Mouse (Mus musculus): Measurements from ENCODE around the gene Preb. TPM values are rescaled to one million over a fixed set of nuclear protein-coding genes. Genes with fewer than 3 reads are reported as not detected.
A peak's percentile ranks its signal among the peaks of the same experiment; 100 is the strongest.

Preb gene
- total and polyA plus RNA-seq, 3 experiments = 80.3 to 166 (median 84.6) TPM

DNA sequence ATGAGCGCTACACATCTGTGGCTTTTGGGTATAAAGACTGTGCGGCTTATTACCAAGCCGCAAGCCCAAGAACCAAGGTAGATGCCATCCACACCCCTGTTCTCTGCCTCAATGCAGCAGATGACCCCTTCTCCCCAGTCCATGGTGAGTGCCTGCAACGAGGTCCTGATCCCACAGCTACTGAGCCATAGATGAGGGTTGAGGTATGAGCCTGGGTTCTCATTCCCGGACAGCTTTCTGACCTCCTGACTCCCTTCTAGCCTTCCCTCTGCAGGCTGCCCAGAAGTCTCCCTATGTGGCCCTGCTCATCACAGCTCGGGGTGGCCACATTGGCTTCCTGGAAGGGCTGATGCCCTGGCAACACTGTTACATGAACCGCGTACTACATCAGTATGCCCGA is 5.6 kb downstream of the Preb start:
- peaks cover 1% of the 10 kb centered on the region for H3K79me2 ChIP-seq (replicated peaks; ENCODE audit: control insufficient read depth, insufficient read depth, low read length)
- H3K4me3 ChIP-seq = no peak overlapping the region
- H3K36me3 ChIP-seq (ENCODE audit: control insufficient read depth, insufficient read depth, low read length) = peaks cover 13% of the 10 kb centered on the region
- intact Hi-C loops (cut with DNase I) = no loop called here
- no peak overlapping the region for H3K27ac ChIP-seq
- H3K9ac ChIP-seq (ENCODE audit: low read depth, low read length) = no peak overlapping the region
- H3K27me3 ChIP-seq (ENCODE audit: control insufficient read depth, insufficient read depth, low read length) = no peaks in the 10 kb centered on the region
- H3K4me1 ChIP-seq (ENCODE audit: control insufficient read depth, insufficient read depth, low read length) = peaks cover 20% of the 10 kb centered on the region
- no peak for DNase-seq
- TF ChIP-seq CTCF (IDR thresholded peaks at IDR 0.05) (no peak), POLR2A (IDR thresholded peaks at IDR 0.05; ENCODE audit: insufficient read depth, low read depth, low read length) (no peak), EP300 (IDR thresholded peaks at IDR 0.05; ENCODE audit: insufficient read depth, low read depth, low read length) (no peak)
- WGBS = 94% methylated on average over 9 of the region's 9 CpGs

DNA sequence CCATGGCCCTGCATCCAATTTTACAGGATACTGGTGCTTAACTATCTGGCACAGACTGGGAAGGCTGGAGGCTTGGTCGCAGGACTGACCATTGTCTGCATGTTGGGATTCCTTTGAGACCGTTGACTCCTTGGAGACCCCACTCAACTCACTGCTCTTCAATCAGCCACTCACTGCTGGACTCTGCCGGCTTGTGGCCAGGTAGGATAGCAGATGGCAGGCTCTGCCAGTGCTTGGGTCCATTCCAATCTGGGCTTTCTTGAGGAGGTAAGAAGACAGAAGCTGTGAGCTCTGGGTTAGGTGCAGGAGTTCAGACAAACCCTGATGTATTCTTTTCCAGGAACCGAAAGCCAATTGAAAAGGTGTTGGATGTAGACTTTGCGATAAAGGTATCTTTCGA is 6.1 kb downstream of the Preb start:
- H3K79me2 ChIP-seq (replicated peaks; ENCODE audit: control insufficient read depth, insufficient read depth, low read length) = no peaks in the 10 kb centered on the region; the same call in 1 of the 2 replicates
- no peak for DNase-seq
- 92% methylated on average over 6 of the region's 6 CpGs for WGBS
- no peaks in the 10 kb centered on the region for H3K27me3 ChIP-seq (ENCODE audit: control insufficient read depth, insufficient read depth, low read length)
- no peak overlapping the region for H3K4me3 ChIP-seq
- intact Hi-C loops (cut with DNase I) = no loop called here
- no peak overlapping the region for H3K9ac ChIP-seq (ENCODE audit: low read depth, low read length)
- H3K27ac ChIP-seq = no peak overlapping the region
- H3K4me1 ChIP-seq (ENCODE audit: control insufficient read depth, insufficient read depth, low read length) = peaks cover 18% of the 10 kb centered on the region
- no peak for TF ChIP-seq CTCF (IDR thresholded peaks at IDR 0.05)
- peaks cover 13% of the 10 kb centered on the region for H3K36me3 ChIP-seq (ENCODE audit: control insufficient read depth, insufficient read depth, low read length)

DNA sequence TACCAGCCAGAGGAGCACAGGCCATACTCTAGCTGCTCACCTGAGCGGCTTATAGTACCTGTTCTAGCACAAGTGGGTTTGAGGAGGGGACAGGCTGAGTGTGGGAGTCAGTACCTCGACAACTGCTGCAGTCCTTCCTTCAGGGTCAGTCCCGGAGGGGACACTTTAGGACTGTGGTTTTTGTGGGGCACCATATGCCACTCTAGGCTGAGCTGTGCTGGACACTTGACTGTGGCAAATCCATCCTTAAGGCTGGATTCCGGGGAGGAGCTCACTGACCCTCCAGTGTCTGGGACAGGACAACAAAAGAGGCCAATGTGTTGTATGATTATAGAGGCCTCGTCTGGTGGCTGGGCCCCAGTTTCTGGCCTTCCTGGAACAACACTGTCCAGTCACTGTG is 7.6 kb downstream of the Preb start:
- peaks cover 9% of the 10 kb centered on the region for H3K4me1 ChIP-seq (ENCODE audit: control insufficient read depth, insufficient read depth, low read length)
- no peak for DNase-seq
- H3K27me3 ChIP-seq (ENCODE audit: control insufficient read depth, insufficient read depth, low read length) = no peaks in the 10 kb centered on the region
- H3K9ac ChIP-seq (ENCODE audit: low read depth, low read length) = no peak overlapping the region
- no peaks in the 10 kb centered on the region for H3K79me2 ChIP-seq (replicated peaks; ENCODE audit: control insufficient read depth, insufficient read depth, low read length)
- H3K4me3 ChIP-seq = no peak overlapping the region
- 82% methylated on average over 5 of the region's 5 CpGs for WGBS
- TF ChIP-seq CTCF (IDR thresholded peaks at IDR 0.05) (no peak), POLR2A (IDR thresholded peaks at IDR 0.05; ENCODE audit: insufficient read depth, low read depth, low read length) (no peak), EP300 (IDR thresholded peaks at IDR 0.05; ENCODE audit: insufficient read depth, low read depth, low read length) (no peak)
- H3K36me3 ChIP-seq (ENCODE audit: control insufficient read depth, insufficient read depth, low read length) = peaks cover 2% of the 10 kb centered on the region
- peak overlapping the region; percentile 32; the same call in 1 of the 2 replicates for H3K27ac ChIP-seq
- intact Hi-C loops (cut with DNase I) = no loop called here

DNA sequence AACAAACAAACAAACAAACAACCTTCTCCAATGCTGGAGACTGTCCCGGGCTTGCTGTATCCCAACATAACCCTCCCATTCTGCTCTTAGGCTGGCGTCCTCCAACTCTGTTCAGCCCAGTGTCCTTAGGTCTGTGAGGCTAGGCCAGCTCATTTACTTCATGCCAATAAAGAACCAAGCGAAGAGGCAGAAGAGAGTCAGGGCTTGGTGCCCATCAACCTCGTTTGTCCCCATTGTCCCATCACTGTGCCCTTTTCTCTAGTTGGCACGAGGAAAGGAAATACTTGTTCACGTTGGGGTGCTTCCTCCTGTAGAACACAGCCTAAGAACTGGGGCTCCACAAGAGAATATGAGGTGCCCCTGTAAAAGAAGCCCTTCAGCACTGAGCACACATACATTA is 8.5 kb downstream of the Preb start:
- 40% methylated on average over 6 of the region's 6 CpGs for WGBS
- Histone ChIP-seq H3K79me2 (replicated peaks; ENCODE audit: control insufficient read depth, insufficient read depth, low read length) (no peaks in the 10 kb centered on the region), H3K4me1 (ENCODE audit: control insufficient read depth, insufficient read depth, low read length) (peaks cover 9% of the 10 kb centered on the region; the same call in 1 of the 2 replicates), H3K9ac (ENCODE audit: low read depth, low read length) (no peak overlapping the region), H3K27ac (peak overlapping the region; percentile 82), H3K36me3 (ENCODE audit: control insufficient read depth, insufficient read depth, low read length) (no peaks in the 10 kb centered on the region), H3K4me3 (no peak overlapping the region), H3K27me3 (ENCODE audit: control insufficient read depth, insufficient read depth, low read length) (no peaks in the 10 kb centered on the region)
- intact Hi-C loops (cut with DNase I) = no loop called here
- TF ChIP-seq EP300 (IDR thresholded peaks at IDR 0.05; ENCODE audit: insufficient read depth, low read depth, low read length) (peak; percentile 36; the same call in 1 of the 2 replicates), POLR2A (IDR thresholded peaks at IDR 0.05; ENCODE audit: insufficient read depth, low read depth, low read length) (peak; percentile 31; the same call in 1 of the 2 replicates), CTCF (IDR thresholded peaks at IDR 0.05) (no peak)
- DNase-seq = no peak

DNA sequence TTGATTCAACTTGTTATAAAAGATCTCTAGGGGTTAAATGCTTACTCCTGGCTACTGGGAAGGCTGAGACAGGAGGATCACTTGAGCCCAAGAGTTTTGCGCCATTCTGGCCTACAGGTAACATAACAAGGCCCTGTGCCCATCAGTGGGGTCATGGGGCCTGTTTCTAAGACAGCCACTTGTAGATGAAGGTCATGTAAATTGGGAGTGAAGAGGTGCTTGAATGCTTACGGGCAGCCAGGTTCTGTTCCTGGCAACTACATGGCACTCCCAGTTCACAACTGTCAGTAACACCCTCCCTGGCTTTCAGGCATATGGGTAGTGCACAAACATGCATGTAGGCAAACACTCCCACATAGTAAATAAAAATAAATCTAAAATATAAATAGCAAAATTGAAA is 9.2 kb downstream of the Preb start:
- Histone ChIP-seq H3K27me3 (ENCODE audit: control insufficient read depth, insufficient read depth, low read length) (no peaks in the 10 kb centered on the region), H3K9ac (ENCODE audit: low read depth, low read length) (no peak overlapping the region), H3K27ac (peak overlapping the region; percentile 82), H3K36me3 (ENCODE audit: control insufficient read depth, insufficient read depth, low read length) (no peaks in the 10 kb centered on the region), H3K4me3 (peak overlapping the region; percentile 64; the same call in 1 of the 2 replicates), H3K4me1 (ENCODE audit: control insufficient read depth, insufficient read depth, low read length) (peaks cover 9% of the 10 kb centered on the region; the same call in 1 of the 2 replicates), H3K79me2 (replicated peaks; ENCODE audit: control insufficient read depth, insufficient read depth, low read length) (no peaks in the 10 kb centered on the region)
- no peak for DNase-seq
- TF ChIP-seq POLR2A (IDR thresholded peaks at IDR 0.05; ENCODE audit: insufficient read depth, low read depth, low read length) = no peak
- no peak for TF ChIP-seq EP300 (IDR thresholded peaks at IDR 0.05; ENCODE audit: insufficient read depth, low read depth, low read length)
- no peak for TF ChIP-seq CTCF (IDR thresholded peaks at IDR 0.05)
- 67% methylated on average over 2 of the region's 2 CpGs for WGBS
- intact Hi-C loops (cut with DNase I) = no loop called here

DNA sequence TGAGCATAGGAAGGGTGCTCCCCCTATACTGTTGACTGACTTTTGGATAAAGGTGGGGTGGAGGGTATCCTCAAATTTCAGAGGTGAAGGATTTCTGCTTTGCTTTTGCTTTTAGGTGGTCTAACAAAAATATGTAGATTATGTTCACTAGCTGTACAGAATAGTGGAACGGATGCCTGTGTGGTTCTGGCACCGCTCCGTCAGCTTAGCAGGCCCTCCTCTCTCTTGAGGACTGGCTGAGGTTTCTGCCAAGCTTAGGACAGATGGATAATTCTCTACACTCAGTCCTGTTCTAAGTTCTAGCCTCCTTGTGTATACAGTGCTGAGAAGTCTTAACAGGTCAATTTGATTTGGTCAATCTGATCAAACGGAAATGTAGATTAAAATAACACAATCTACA is 9.7 kb downstream of the Preb start:
- Histone ChIP-seq H3K27ac (peak overlapping the region; percentile 82), H3K79me2 (replicated peaks; ENCODE audit: control insufficient read depth, insufficient read depth, low read length) (no peaks in the 10 kb centered on the region), H3K4me3 (peak overlapping the region; percentile 64), H3K9ac (ENCODE audit: low read depth, low read length) (peak overlapping the region; percentile 85), H3K4me1 (ENCODE audit: control insufficient read depth, insufficient read depth, low read length) (peaks cover 10% of the 10 kb centered on the region), H3K36me3 (ENCODE audit: control insufficient read depth, insufficient read depth, low read length) (no peaks in the 10 kb centered on the region), H3K27me3 (ENCODE audit: control insufficient read depth, insufficient read depth, low read length) (no peaks in the 10 kb centered on the region)
- peak in 1 of 2 experiments; percentile 45 for DNase-seq
- intact Hi-C loops (cut with DNase I) = no loop called here
- TF ChIP-seq POLR2A (IDR thresholded peaks at IDR 0.05; ENCODE audit: insufficient read depth, low read depth, low read length) (0 out of 2 replicates have a peak, but pooled peaks have one; percentile 6), CTCF (IDR thresholded peaks at IDR 0.05) (no peak), EP300 (IDR thresholded peaks at IDR 0.05; ENCODE audit: insufficient read depth, low read depth, low read length) (no peak)
- 31% methylated on average over 4 of the region's 4 CpGs for WGBS
